Mouse (Mus musculus): Measurements from ENCODE around the gene Mad1l1. TPM values are rescaled to one million over a fixed set of nuclear protein-coding genes. Genes with fewer than 3 reads are reported as not detected.

Mad1l1 gene
- polyA plus RNA-seq, 1 experiment from 2014 or later: 43.1 TPM

DNA sequence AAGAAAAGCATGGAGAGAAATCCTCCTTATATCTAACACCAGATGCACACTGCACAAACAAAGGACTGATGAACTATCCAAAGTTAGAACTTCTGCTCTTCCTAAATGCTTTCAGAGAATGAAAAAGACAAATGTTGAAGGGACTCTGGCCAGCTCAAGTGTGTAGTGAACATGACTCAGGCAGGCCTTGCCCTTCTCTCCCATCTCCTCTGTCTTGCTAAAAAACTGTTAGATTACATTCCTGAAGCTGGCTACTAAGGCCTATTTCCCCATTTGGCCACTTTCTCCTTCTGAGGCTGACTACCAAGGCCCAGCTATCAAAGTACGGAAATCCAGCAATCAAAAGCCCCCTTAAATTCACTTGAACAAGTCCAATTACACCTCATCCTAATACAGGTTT lies 301.7 kb downstream of the Mad1l1 start:
- Histone ChIP-seq H3K9ac (no peak overlapping the region), H3K4me2 (no peak overlapping the region), H3K27me3 (no peaks in the 10 kb centered on the region), H3K36me3 (ENCODE audit: poor library complexity, severe bottlenecking) (no peaks in the 10 kb centered on the region), H3K27ac (no peak overlapping the region), H3K9me3 (replicated peaks) (no peaks in the 10 kb centered on the region), H3K4me1 (peaks cover 38% of the 10 kb centered on the region), H3K4me3 (no peak overlapping the region)
- WGBS: 93% methylated on average over 1 of the region's 1 CpGs
- no peak for ATAC-seq

- Histone ChIP-seq H3K4me1 (peaks cover 32% of the 10 kb centered on the region), H3K9me3 (replicated peaks) (no peaks in the 10 kb centered on the region), H3K36me3 (ENCODE audit: poor library complexity, severe bottlenecking) (no peaks in the 10 kb centered on the region), H3K4me2 (no peak overlapping the region), H3K9ac (no peak overlapping the region), H3K4me3 (no peak overlapping the region), H3K27me3 (no peaks in the 10 kb centered on the region), H3K27ac (no peak overlapping the region)
- ATAC-seq: no peak
- WGBS: 81% methylated on average over 7 of the region's 7 CpGs
Observed at GRCm38 (mm10) chr5:140018780-140019179, 302.6 kb downstream of the Mad1l1 start.

GRCm38 (mm10) chr5:140016896-140017295 lies 304.5 kb downstream of the Mad1l1 start:
- no peak overlapping the region for H3K4me3 ChIP-seq
- H3K4me1 ChIP-seq: peaks cover 26% of the 10 kb centered on the region
- H3K9me3 ChIP-seq (replicated peaks): no peaks in the 10 kb centered on the region
- no peaks in the 10 kb centered on the region for H3K36me3 ChIP-seq (ENCODE audit: poor library complexity, severe bottlenecking)
- H3K27me3 ChIP-seq: no peaks in the 10 kb centered on the region
- no peak overlapping the region for H3K4me2 ChIP-seq
- no peak for ATAC-seq
- H3K27ac ChIP-seq: no peak overlapping the region
- WGBS: 95% methylated on average over 1 of the region's 1 CpGs
- no peak overlapping the region for H3K9ac ChIP-seq

- H3K4me2 ChIP-seq: no peak overlapping the region
- no peaks in the 10 kb centered on the region for H3K36me3 ChIP-seq (ENCODE audit: poor library complexity, severe bottlenecking)
- peaks cover 20% of the 10 kb centered on the region for H3K4me1 ChIP-seq
- H3K27me3 ChIP-seq: no peaks in the 10 kb centered on the region
- H3K27ac ChIP-seq: no peak overlapping the region
- no peak overlapping the region for H3K9ac ChIP-seq
- WGBS: 57% methylated on average over 5 of the region's 5 CpGs
- H3K9me3 ChIP-seq (replicated peaks): no peaks in the 10 kb centered on the region
- H3K4me3 ChIP-seq: no peak overlapping the region
- no peak for ATAC-seq
Observed at GRCm38 (mm10) chr5:140013652-140014051, 307.7 kb downstream of the Mad1l1 start.

- Histone ChIP-seq H3K27me3 (no peaks in the 10 kb centered on the region), H3K27ac (no peak overlapping the region), H3K9ac (no peak overlapping the region), H3K9me3 (replicated peaks) (no peaks in the 10 kb centered on the region), H3K4me3 (no peak overlapping the region), H3K4me2 (no peak overlapping the region), H3K4me1 (peaks cover 33% of the 10 kb centered on the region), H3K36me3 (ENCODE audit: poor library complexity, severe bottlenecking) (no peaks in the 10 kb centered on the region)
- no peak for ATAC-seq
- 82% methylated on average over 12 of the region's 12 CpGs for WGBS
Observed at GRCm38 (mm10) chr5:140012286-140012967, 308.9 kb downstream of the Mad1l1 start.

DNA sequence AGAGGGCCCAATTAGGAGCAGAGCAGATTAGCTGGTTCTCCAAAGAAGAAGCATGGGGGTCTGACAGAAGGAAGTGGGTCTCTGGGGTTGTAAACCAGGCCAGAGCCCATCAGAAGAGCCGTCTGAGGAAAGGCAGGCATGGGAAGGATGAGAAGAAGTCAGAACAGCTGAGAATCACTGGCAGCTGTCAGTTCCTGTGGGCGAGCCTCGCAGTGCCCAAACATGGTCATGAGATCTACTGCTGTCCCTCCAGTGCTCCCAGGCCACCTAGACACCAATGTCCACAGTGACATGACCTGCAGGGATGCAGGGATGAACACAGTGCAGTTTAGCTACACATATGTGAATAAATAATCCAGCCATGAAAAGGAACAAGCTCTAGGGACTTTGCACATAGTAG lies 310.9 kb downstream of the Mad1l1 start:
- H3K27me3 ChIP-seq: no peaks in the 10 kb centered on the region
- no peak overlapping the region for H3K27ac ChIP-seq
- no peak overlapping the region for H3K4me2 ChIP-seq
- ATAC-seq: no peak
- no peaks in the 10 kb centered on the region for H3K36me3 ChIP-seq (ENCODE audit: poor library complexity, severe bottlenecking)
- no peak overlapping the region for H3K4me3 ChIP-seq
- H3K4me1 ChIP-seq: peaks cover 42% of the 10 kb centered on the region
- H3K9ac ChIP-seq: no peak overlapping the region
- 86% methylated on average over 3 of the region's 3 CpGs for WGBS
- no peaks in the 10 kb centered on the region for H3K9me3 ChIP-seq (replicated peaks)

DNA sequence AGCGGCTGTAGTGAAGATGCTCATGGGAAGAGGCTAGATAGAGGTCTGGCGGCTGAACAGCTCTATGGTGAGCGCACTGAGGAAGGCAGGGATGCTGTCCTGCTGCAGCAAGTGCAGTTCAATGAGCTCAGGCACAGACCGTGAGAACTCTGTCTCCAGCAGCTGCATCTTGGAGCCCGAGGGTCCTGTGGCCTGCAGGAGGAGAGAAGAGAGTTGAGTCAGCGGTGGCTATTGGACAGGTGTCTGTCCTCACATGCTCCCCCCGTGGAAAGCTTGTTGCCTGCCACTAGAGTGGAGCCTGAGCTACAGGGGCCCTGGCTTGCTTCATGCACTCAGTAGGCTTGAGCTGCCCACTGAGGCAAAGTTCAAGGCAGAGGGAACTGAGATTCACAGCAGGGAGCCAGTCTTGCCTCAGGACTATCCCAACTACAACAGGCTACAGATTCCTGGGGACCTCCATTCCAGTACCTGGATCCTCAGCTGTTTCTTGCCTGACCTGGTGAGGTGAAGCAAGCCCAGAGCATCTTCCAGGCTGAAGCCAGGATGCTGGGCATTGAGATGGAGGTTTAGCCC lies 312.2 kb downstream of the Mad1l1 start:
- Histone ChIP-seq H3K27me3 (no peaks in the 10 kb centered on the region), H3K4me2 (no peak overlapping the region), H3K9ac (no peak overlapping the region), H3K4me3 (no peak overlapping the region), H3K9me3 (replicated peaks) (no peaks in the 10 kb centered on the region), H3K4me1 (peaks cover 42% of the 10 kb centered on the region), H3K27ac (no peak overlapping the region), H3K36me3 (ENCODE audit: poor library complexity, severe bottlenecking) (no peaks in the 10 kb centered on the region)
- WGBS: 78% methylated on average over 7 of the region's 7 CpGs
- no peak for ATAC-seq

DNA sequence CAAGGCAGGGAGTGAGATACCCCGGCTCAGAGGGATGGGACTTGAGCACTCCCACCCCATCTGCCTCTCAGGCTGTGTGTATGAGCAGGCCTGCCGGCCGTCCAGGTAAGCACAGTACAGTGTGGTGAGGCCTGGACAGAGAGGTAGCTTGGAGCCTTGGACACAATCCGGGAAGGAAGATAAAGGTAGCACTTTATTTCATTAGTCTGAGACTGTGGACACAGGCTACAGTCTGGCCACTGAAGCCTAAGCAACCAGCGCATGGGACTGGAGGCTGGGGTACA lies 312.9 kb downstream of the Mad1l1 start:
- H3K27me3 ChIP-seq: no peaks in the 10 kb centered on the region
- H3K9ac ChIP-seq: no peak overlapping the region
- H3K4me3 ChIP-seq: no peak overlapping the region
- no peak overlapping the region; the same call in 1 of the 2 replicates for H3K27ac ChIP-seq
- H3K4me1 ChIP-seq: peaks cover 39% of the 10 kb centered on the region
- no peaks in the 10 kb centered on the region for H3K9me3 ChIP-seq (replicated peaks)
- WGBS: 42% methylated on average over 5 of the region's 5 CpGs
- no peaks in the 10 kb centered on the region for H3K36me3 ChIP-seq (ENCODE audit: poor library complexity, severe bottlenecking)
- 0 out of 2 replicates have a peak, but pooled peaks have one; percentile 41 for ATAC-seq
- no peak overlapping the region for H3K4me2 ChIP-seq

DNA sequence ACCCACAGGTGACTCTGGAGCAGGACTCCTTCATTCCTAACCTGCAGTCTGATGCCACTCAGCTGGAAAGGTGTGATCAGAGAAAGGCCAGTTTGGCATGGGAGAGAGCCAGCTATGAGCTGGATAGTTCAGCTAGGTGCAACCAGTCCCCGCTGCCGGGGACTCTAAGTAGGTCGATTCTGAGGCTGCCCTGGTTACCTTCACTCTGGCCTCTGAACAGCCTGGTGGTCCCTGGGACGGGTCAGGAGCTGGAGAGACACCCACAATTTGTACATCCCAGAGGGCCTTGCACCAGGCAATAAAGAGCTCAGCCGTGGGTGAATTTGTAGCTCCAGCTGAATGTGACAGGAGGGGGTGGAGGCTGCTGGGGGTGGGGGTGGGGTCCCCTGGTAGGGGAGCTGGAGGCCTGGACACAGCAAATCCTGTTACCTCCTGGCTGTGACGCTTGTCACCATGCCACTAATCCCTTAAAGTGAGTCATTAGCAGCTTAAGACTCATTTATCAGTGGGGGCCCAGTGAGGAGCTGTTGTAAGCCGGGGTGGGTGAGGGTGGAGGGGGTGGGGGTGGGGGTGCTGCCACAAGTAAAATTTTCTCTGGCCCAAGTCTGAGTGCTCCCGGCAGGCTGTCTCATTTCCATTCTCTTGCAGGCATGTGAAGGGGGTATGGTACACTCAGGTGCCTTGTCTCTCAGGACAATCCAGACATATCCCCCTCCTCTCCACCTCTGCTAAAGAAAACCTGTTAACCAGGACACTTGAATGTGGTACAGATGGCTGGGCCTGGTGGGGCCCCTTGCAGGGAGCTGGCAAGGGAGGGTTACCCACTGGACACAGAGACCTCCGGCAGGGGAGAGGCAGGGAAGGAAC lies 313.5 kb downstream of the Mad1l1 start:
- ATAC-seq: peak; percentile 54; the same call in 1 of the 2 replicates
- 19% methylated on average over 9 of the region's 9 CpGs for WGBS
- H3K4me1 ChIP-seq: peaks cover 39% of the 10 kb centered on the region
- no peaks in the 10 kb centered on the region for H3K27me3 ChIP-seq
- no peaks in the 10 kb centered on the region for H3K9me3 ChIP-seq (replicated peaks)
- no peak overlapping the region; the same call in 1 of the 2 replicates for H3K27ac ChIP-seq
- no peaks in the 10 kb centered on the region for H3K36me3 ChIP-seq (ENCODE audit: poor library complexity, severe bottlenecking)
- no peak overlapping the region for H3K4me3 ChIP-seq
- 0 out of 2 replicates have a peak overlapping the region, but pooled peaks have one; percentile 21 for H3K9ac ChIP-seq
- H3K4me2 ChIP-seq: no peak overlapping the region

GRCm38 (mm10) chr5:140006861-140007260 lies 314.5 kb downstream of the Mad1l1 start:
- H3K9me3 ChIP-seq (replicated peaks): no peaks in the 10 kb centered on the region
- H3K4me3 ChIP-seq: no peak overlapping the region
- H3K27me3 ChIP-seq: no peaks in the 10 kb centered on the region
- peaks cover 41% of the 10 kb centered on the region for H3K4me1 ChIP-seq
- 0 out of 2 replicates have a peak overlapping the region, but pooled peaks have one; percentile 4 for H3K27ac ChIP-seq
- 53% methylated on average over 8 of the region's 8 CpGs for WGBS
- no peak for ATAC-seq
- H3K9ac ChIP-seq: no peak overlapping the region
- H3K36me3 ChIP-seq (ENCODE audit: poor library complexity, severe bottlenecking): no peaks in the 10 kb centered on the region
- no peak overlapping the region for H3K4me2 ChIP-seq

DNA sequence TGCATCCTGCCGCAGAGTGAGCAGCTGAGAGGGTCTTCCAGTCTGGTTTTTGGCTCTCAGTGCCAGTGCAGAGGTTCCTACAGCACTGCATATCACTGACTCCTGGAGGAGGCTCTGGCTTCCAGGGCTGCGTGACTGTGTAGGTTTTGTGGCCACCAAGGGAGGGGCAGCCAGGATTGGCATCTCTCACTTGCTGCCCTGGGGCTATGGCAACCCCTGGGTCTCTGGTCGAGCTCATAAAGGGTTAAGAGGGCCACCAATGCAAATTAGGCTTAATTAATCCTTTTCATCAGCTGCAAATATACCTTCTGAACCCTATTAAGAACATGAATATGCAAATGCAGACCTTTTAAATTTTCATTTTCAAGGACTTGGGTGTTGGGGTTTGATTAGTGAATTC lies 318.8 kb downstream of the Mad1l1 start:
- Histone ChIP-seq H3K9me3 (replicated peaks) (no peaks in the 10 kb centered on the region), H3K4me1 (peaks cover 26% of the 10 kb centered on the region), H3K4me3 (no peak overlapping the region), H3K36me3 (ENCODE audit: poor library complexity, severe bottlenecking) (no peaks in the 10 kb centered on the region), H3K27me3 (no peaks in the 10 kb centered on the region), H3K27ac (no peak overlapping the region), H3K9ac (no peak overlapping the region), H3K4me2 (no peak overlapping the region)
- 30% methylated on average over 3 of the region's 3 CpGs for WGBS
- ATAC-seq: peak; percentile 38; the same call in 1 of the 2 replicates

DNA sequence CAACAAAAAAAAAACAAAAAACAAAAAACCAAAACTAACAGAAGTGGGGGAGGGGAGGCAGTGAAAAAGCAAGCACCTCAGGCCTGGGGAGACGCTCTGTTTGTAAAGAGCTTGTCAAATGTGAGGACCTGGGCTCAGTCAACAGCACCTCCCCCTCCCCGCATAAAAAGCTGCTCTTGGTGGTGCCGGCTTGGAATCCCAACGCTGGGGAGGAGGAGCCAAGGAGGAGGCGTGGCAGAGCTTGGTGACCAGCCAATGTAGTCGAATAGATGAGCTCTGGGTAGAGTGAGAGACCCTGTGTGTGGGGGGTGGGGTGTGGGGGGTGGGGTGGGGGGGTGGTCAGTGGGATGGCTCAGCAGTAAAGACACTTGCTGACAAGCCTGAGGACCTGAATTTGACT lies 322.4 kb downstream of the Mad1l1 start:
- Histone ChIP-seq H3K4me2 (no peak overlapping the region), H3K4me3 (no peak overlapping the region), H3K9ac (no peak overlapping the region), H3K4me1 (peaks cover 16% of the 10 kb centered on the region), H3K27me3 (no peaks in the 10 kb centered on the region), H3K36me3 (ENCODE audit: poor library complexity, severe bottlenecking) (no peaks in the 10 kb centered on the region), H3K9me3 (replicated peaks) (no peaks in the 10 kb centered on the region), H3K27ac (no peak overlapping the region)
- no peak for ATAC-seq
- WGBS: 27% methylated on average over 6 of the region's 6 CpGs

Data from forebrain, embryonic 13.5 days (tissue).